Mouse (Mus musculus) adrenal gland, adult (tissue): Measurements from ENCODE around the gene Cdkl3.

Experiments used
- DNase-seq, 2 experiments: peaks; one replicate each; pipeline ENCODE4 v3.0.0; 2022 to 2023; ENCODE audit warnings: low spot score in 1 of 2; ENCODE audit not compliant: inconsistent age in 2 of 2

The Cdkl3 gene

GRCm38 (mm10) chr11:52075794-52076633 lies 72.0 kb downstream of the Cdkl3 start:
- peak in 1 of 2 experiments; percentile 57 for DNase-seq

GRCm38 (mm10) chr11:52076742-52077352 lies 72.8 kb downstream of the Cdkl3 start:
- peak in 1 of 2 experiments; percentile 37 for DNase-seq

GRCm38 (mm10) chr11:52077939-52078338 lies 73.9 kb downstream of the Cdkl3 start:
- peak; percentile 72 to 82 for DNase-seq

- peak; percentile 74 to 80 for DNase-seq
Measured at GRCm38 (mm10) chr11:52079978-52080377, 76.0 kb downstream of the Cdkl3 start.

GRCm38 (mm10) chr11:52080656-52081055 lies 76.6 kb downstream of the Cdkl3 start:
- no peak for DNase-seq

GRCm38 (mm10) chr11:52085857-52086203 lies 81.8 kb downstream of the Cdkl3 start:
- DNase-seq = no peak

- no peak for DNase-seq
Measured at GRCm38 (mm10) chr11:52086204-52086864, 82.3 kb downstream of the Cdkl3 start.

GRCm38 (mm10) chr11:52089291-52089690 lies 85.3 kb downstream of the Cdkl3 start:
- DNase-seq = no peak

- no peak for DNase-seq
Measured at GRCm38 (mm10) chr11:52091261-52091660, 87.2 kb downstream of the Cdkl3 start.

GRCm38 (mm10) chr11:52094568-52094967 lies 90.5 kb downstream of the Cdkl3 start:
- peak in 1 of 2 experiments; percentile 63 for DNase-seq

GRCm38 (mm10) chr11:52097016-52097415 lies 93.0 kb downstream of the Cdkl3 start:
- DNase-seq = peak in 1 of 2 experiments; percentile 45

GRCm38 (mm10) chr11:52097596-52097995 lies 93.6 kb downstream of the Cdkl3 start:
- DNase-seq = peak; percentile 67 to 84

GRCm38 (mm10) chr11:52098398-52098946 lies 94.5 kb downstream of the Cdkl3 start, which contains the start of gene Ppp2ca:
Gene Ppp2ca (plus strand): TSS chr11:52098681.
- peak; percentile 99 to 100 for DNase-seq

GRCm38 (mm10) chr11:52099031-52099761 lies 95.2 kb downstream of the Cdkl3 start:
- DNase-seq = peak; percentile 79 to 93

- no peak for DNase-seq
Measured at GRCm38 (mm10) chr11:52099771-52100219, 95.8 kb downstream of the Cdkl3 start.

- DNase-seq = peak in 1 of 2 experiments; percentile 30
Measured at GRCm38 (mm10) chr11:52102977-52103376, 99.0 kb downstream of the Cdkl3 start.

GRCm38 (mm10) chr11:52105503-52105902 lies 101.5 kb downstream of the Cdkl3 start:
- no peak for DNase-seq

GRCm38 (mm10) chr11:52106037-52106436 lies 102.0 kb downstream of the Cdkl3 start:
- no peak for DNase-seq

- DNase-seq = no peak
Measured at GRCm38 (mm10) chr11:52106438-52106837, 102.4 kb downstream of the Cdkl3 start.

GRCm38 (mm10) chr11:52108796-52109195 lies 104.8 kb downstream of the Cdkl3 start:
- no peak for DNase-seq

GRCm38 (mm10) chr11:52109421-52109820 lies 105.4 kb downstream of the Cdkl3 start:
- no peak for DNase-seq
